Mouse (Mus musculus): Measurements from ENCODE around the gene Ttc27. TPM values are rescaled to one million over a fixed set of nuclear protein-coding genes. Genes with fewer than 3 reads are reported as not detected.
A peak's percentile ranks its signal among the peaks of the same experiment; 100 is the strongest.

The Ttc27 gene
- total RNA-seq, 4 experiments from 2014 or later, result 12.3 to 13.0 (median 12.6) TPM

DNA sequence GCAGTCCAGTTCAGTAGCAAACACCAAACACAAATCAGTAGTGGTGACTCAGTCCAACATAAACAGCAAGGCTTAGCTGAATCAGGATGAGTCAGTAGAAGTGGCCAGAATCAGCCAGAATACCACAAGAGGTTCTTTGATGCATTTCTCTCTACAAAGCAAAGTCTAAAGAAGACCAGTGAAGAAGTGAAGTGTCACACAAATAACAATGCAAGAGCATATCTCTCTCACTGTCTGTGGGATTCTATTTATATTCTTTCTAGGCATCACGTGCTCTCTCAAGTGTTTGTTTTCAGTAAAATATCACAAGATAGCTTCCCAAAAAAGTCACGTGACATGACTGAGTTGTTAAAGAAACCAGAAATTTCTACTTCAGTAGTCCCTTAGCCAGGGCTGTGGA lies 102.2 kb downstream of the Ttc27 start:
- DNase-seq (ENCODE audit: low spot score in 2 of 2), result no peak

DNA sequence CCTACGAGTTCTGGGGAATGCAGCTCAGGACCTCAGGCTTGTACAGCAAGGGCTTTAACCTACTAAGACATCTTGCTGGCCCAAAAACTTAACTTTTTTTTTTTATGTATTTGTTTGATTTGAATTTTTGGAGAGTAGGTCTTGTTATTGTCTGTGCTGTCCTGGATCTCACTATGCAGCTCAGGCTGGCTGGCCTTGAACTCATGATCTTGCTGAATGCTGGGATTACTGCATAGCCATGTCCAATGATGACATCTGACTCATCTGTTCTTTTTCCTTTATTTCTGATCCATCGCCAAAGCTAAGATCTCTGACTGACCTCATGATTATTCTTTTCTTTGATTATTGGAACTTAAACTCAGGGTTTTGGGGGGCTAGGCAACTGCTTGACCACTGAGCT lies 113.3 kb downstream of the Ttc27 start:
- no peak for DNase-seq (ENCODE audit: low spot score in 2 of 2)

DNA sequence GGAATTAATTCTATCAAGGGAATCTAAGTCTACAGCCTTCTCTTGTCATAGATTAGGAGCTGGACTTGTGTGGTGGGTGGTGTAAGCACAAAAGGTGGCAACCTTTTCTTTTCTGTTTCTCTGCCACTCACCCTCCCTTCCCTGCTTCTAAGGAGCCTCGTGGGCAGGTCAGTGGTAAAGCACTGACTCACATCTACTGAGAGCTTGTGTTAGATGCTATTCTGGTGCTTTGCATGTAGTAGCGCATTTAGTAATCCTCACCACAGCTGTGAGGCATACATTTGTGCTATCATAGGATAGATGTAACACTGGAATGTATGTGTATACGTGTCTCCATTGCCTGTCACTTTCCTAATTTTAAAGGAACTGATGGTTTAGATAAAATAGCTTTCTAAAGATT lies 124.2 kb downstream of the Ttc27 start:
- DNase-seq (ENCODE audit: low spot score in 2 of 2), result no peak

DNA sequence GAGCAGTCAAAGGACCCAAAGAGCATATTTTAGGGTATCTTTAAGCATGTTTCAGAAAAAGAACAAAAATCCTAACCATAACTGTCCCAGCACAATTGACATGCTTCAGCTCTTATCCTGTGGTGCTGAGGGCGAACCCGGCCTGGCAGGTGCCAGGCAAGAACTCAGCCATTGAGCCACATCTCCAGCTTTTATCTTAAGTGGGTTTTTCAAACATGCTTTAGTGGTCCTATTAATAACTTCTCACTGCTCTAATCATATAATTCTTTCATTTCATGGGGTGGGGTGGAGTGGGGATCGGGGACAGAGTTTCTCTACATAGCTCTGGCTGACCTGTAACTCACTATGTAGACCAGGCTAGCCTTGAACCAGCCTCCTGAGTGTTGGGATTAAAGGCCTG lies 125.1 kb downstream of the Ttc27 start:
- DNase-seq (ENCODE audit: low spot score in 2 of 2), result no peak

DNA sequence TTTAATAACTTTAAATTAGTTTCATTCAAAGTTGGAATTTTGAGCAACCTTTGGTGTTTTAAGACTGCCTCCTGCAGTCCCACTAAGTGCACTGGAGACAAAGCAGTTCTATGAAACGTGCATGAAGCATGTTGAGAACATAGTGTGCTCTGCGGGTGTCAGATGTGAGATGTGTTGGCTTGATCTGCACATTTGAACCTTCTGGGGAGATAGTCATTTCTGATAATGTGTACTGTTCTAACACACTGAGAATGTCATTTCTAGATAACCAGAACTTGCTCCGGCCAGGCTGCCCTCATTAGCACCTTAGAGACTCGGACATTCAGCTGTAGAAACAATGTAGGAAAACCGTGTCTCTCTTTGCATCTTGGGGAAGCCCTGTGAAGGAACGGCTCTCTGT lies 126.0 kb downstream of the Ttc27 start:
- no peak for DNase-seq (ENCODE audit: low spot score in 2 of 2)

DNA sequence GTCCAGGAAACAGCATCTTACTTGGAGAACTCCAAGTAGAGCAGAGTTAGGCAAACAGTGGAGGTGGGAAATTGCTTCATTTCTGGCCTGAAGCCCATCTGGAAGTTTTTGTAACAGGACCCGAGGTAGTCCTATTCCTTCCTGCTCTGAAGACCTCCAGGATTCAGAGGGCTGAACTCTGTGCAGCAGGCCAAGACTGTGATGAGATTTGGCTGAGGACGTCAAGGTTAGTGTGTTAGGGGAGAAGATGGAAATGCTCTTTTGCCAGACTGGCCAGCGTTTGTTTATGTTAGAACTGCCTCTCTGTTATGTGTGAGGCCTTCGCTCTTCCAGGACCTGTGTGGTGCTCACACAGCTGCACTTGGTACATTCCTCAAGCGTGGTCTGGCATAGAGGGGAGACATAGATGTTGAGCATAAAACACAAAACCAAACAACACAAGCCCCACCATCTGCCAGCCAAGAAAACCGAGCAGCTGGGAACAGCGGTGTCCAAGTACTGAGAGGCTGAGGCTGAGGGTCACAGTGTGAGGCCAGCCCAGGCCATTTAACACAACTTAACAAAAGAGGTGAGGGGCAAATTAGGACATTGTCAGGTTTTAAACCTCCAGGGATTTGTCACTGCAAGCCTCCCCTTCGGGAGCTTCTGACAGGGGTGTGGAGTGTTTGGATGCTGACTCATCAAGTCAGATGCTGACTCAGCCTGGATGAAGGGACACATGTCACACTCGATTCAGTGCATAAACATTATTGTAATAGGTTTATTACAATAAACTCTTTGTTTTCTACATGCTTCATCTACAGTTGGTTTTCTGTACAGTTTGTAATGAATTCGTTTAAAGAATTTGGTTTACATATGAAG lies 128.7 kb downstream of the Ttc27 start:
- DNase-seq (ENCODE audit: low spot score in 2 of 2), result no peak

DNA sequence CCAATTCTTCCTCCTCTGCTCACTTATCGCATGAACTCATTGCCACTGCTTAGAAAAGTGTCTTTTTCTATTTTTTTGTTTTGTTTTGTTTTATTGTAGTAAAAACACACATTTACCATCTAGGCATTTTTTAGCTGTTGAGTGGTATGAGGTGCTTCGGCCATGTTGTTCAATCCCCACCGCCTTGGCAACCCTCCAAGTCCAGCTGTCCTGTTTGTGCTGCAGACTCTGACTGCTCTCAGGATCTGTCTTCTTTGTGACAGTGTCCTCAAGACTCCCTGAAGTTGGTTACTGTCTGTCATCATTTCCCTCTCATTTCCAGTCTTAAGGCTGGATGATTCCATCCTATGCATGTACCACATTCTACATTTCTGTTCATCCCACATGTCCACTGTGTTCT lies 132.7 kb downstream of the Ttc27 start:
- DNase-seq (ENCODE audit: low spot score in 2 of 2), result no peak

DNA sequence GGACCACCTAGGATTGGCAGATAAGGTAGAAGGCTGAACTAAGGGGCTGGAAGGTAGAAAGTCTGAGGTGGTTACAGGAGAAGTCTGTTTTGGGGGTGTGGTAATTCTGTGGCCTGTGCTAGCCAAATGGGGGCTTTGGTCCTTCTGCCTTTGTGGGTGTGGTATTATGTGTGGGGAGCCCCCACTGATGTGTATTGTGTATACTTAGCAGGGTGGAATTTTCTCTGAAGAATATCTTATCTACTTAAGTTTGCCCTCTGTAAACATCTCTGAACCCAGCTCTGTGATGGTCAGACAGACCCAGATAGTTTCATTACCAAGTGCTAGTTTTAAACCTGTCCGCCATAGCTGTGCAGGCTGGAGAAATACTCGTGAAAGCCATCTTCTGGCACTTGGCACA lies 141.8 kb downstream of the Ttc27 start:
- no peak for DNase-seq (ENCODE audit: low spot score in 2 of 2)

DNA sequence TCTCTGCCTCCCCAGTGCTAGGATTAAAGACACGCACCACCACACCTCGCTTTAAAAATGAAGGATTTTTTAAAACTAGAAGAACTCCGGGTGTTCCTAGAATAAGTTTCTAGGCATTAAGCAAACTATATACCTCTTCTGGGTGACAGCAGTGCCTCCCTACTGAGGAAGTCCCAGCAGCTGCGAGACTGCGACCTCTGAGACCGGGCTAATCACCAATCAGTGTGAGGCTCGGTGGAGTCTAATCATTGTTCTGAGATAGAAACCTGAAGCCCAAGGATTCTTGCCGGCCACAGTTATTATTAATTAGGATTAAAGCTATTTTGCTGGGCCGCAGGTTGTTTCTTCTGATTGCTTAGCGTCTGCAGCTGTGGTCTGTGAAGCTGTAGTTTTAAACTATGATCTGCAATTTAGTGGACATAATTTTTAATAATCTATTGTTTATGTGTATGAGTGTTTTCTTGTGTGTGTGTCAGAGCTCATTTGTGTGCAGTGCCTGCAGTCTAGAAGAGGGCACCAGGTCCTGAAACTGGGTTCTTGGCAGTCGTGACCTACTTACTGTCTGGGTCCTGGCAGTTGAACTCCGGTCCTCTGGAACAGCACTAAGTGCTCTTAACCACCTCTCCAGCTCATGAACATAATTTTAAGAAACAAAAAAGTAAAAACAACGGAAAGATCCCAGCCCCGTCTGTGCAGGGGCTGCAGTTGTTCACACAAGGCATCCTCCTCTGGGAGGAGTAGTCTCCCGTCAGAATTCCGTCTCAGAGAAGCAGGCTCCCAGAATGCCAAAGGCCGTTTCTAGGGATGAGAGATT lies 142.9 kb downstream of the Ttc27 start:
- DNase-seq (ENCODE audit: low spot score in 2 of 2), result no peak

DNA sequence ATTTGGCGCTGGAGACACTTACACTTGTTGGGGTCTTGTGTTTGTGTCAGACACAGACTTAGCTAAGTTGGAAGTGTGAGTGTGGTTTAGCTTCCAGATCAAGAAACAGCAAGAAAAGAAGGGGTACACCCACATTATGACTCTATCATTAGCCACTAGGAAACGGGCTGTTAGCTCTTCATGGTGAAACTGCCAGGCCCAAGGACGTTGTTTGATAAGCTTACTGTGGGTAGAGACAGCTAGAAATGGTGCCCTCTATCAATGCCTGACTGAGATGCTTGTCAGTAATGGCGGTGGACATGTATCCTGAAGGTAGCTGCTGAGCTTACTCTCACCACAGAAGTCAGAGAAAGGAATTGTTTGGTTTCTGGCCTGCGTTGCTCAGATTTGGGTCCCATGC lies 146.3 kb downstream of the Ttc27 start:
- DNase-seq (ENCODE audit: low spot score in 2 of 2), result no peak

DNA sequence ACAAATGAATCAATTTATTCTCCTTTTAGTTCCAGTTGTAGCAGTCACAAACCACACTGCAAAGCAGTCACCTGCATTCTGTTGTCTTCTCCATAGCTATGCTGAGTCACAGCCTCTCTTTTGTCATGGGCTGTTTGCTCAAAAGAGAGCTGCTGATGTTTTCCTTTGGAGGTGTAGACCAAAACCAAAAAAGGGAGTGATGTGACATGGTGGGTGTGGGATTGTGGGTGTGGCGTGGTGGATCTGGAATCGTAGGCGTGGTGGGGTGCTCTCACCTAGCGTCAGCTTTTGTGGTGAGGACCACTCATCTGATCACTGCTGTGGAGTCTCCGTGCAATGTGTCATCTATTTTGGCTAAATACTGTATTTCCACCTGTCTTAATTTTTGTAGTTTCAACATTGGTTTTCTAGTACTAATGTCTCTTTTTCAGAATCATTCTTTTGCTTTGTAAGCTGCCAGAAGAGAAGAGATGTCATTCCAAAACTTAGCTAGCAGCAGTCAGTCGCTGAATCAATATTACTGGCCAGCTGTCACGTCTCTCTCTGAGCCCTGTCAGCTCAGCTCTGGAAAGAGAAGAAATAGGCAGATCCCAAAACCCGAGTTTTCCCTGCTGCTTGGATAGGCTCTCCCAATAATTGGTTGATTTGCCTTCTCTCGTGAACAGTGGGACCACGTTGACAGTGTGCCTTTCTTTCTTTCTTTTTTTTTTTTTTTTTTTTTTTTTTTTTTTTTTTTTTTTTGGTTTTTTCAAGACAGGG lies 147.4 kb downstream of the Ttc27 start:
- no peak for DNase-seq (ENCODE audit: low spot score in 2 of 2)

DNA sequence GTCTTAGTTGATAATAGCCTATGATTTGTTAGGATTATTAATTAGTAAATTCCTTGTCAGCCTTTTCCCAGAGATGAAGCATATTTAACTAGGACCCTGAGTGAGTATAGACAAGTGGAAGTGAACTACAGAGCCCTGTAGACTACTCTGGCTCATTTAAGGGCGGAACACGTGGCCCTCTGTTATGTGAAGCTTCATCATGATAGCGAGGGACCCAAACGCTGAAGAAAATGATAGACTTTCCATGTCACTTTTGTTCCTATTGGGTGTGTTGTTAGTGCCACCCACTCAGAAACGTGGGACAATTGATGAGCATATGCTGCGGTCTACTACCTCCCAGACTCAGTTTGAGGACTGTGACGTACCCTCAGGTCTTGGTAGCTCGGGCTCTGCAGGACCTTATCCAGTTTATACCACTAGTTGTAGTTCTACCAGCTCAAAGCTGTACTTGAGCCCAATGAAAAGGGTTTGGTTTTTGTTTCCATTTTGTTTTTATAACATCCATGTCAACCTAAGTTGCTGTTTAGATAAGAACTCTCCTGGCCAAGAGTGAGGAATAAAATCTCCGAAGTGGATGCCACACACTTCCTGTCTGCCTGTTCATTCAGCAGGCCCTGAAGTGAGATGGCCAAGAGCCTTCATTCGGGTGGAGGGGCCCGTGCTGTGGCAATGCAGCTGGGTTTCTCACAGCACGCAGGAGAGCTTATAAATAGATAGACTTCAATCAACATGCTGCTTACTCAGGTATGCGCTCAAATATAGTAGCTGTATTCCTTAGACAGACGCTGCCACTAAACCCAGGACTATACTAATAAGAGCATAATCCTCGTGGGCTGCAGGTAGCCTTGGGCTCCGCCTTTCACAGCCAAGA lies 148.4 kb downstream of the Ttc27 start:
- no peak for DNase-seq (ENCODE audit: low spot score in 2 of 2)

DNA sequence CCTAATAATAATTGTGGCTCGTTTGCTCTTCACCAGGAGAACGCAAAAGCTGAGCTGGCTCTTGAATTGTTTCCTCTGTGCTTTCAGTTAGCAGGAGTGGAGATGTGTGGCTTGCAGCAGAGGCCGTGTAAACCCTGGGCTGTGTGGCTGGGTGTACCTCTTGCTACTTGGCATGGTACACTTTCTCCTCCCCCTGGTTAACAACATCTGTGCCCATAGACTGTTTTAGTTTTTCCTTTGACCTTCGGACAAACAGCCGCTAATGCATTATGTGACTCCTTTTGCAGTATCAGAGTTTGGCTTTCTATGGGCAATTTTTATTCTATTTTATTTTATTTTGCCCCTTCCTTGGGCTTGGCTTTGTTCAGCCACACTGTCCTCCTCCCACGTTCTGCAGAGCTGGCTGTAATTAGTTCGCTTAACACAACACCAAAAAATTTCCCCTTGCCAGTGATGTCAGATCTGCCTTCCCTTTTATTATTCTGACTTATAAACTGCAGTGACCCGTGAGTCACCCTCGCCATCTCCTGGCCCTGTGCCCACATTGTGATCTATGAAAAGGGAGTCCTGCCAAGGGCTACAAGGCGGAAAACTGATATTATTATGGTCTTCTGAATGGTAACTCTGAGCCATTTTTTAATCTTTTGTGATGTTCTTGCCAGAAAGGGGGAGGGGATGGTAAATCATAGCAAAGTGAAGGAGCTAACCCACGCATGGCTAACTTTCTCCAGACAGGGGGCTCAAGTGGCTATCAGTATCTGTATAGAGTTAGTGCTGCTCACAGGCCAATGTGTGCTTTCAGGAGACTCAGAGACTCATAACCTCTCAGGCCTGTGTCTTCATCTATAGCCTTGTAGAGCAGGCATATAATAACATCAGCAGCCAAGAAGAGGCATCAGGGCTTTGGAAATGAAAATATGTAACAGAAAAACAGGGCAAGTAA lies 149.3 kb downstream of the Ttc27 start:
- peak; percentile 12 to 38 for DNase-seq (ENCODE audit: low spot score in 2 of 2)

DNA sequence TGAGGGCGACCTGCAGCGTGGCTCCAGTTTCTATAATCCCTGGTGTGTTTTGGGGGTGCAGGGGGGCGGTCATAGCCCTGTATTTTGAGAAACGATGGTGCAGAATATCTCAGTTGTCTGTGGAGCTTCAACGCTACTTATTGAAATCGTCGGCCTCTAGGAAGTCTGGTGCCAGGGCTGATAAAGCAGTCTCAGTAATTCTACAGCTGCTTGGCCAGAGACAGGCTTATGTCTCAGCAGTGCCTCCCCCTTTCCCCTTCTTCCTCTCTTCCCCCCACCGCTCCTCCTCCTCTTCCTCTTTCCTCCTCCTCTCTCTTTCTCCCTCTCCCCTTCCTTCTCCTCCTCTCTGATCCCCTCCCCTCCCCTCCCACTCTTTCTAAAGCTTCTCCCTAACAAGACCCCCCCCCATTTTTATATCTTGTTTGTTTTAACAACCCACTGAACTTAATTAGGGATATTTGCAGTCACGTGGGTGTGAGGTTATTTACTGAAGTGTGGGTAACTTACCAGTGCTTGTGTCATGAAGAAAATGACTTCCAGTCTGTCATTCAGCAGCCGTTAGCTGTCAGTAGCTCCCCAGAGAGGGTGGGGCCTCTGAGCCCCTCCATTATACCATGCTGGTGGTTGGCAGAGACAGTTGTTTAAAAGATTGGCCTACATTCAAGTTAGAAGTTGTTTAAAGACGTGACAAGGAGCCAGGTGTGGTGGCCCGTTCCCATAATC lies 150.8 kb downstream of the Ttc27 start:
- no peak for DNase-seq (ENCODE audit: low spot score in 2 of 2)

DNA sequence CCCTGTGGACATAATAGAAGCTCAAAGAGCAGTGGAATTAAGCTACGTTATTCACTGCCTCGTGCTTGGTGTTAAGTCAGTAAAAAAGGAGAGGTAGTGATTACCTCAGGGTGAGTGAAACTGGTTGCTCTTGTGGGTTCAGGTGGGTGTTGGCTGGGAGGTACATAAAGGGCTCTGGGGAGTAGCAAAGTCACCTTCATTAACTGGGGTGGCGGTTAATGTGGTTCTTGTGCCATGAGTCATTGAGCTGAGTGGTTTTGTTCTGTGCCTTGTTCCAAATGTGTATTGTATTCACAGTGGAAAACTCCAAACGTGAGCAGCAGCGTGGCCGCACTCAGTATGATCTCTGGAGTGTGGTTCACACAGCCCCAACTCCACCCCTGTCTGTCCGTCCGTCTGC lies 152.0 kb downstream of the Ttc27 start:
- DNase-seq (ENCODE audit: low spot score in 2 of 2), result no peak

DNA sequence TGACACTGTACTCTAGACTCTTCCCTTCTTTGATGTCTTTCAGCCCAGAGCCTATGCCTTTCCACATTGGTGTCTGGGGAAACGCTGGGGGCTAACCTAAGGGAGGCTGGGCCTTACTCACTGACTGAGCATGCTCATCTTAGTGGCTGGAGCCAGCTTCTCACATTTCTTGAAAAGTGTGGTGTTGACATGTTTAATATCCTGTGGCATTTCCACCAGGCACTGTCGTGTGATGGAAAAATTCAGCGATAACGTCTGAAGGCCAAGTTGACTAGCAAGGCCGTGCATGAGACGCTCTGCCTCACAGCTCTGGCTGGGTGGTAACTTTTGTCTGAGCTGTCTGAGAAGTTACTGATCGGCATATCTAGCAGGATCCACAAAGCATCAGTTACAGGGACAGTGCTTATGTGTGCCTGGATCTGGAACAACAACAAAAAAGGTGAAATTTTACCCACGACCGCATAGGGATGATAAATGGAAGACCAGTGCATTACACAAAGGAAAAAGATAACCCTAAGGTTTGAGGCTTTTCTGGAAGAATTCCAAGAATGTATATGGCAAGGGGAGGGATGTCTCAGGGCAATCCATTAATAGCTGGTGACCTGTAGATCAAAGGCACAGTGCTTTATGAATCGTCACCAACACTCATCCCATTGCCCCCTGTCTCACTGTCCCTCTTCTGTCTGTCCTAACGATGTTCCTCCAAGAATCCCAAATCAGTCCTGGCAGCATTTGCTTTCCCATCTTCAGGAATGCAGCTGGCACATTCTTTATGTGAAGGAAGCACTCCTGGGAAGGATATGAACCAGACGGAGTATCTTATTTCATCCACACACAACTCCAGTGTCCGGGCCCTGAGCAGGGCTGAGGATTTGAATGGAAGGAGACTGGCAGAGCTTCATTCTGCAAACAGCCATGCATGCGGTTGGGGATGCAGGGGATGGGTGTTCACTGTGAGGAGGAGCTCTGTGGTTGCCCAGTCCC lies 152.9 kb downstream of the Ttc27 start:
- no peak for DNase-seq (ENCODE audit: low spot score in 2 of 2)

DNA sequence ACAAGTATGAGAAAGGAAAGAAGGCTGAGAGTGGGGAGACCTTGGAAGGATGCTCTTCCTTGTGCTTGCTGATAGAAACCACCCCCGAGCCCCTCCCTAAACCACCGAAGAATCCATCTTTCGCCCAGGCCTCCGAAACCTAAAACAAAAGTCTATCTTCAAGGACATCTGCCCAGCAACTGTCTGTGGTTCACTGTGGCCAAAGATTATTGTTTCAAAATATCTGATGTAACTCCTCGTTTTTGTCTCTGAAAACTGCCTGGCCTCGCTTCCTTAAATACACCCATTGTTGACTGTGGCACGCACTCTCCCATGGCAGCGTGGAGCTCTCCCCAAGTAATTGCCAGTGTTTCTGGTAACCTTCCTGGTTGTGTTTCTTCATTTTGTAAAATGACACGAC lies 155.0 kb downstream of the Ttc27 start:
- no peak for DNase-seq (ENCODE audit: low spot score in 2 of 2)

DNA sequence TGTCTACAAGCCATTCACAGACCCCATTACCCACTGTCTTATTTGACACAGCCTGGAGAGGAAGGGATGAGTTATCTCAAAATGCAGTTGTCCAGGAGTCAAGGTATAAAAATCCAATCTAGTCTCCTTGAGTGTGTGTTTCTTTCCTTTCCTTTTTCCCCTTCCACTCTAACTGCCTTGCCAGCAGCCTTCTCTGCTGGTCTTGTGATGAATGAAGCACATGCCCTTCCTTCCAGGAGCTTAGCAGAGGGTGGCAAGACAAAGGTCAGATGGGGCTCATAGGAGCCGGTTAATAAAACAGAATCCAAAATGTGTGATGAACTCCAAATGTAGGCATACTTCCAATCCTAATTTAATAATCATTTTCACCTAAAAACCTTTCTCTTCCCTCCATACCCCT lies 156.2 kb downstream of the Ttc27 start:
- no peak for DNase-seq (ENCODE audit: low spot score in 2 of 2)

Measured in gastrocnemius, adult 8-10 months (tissue).